Mouse (Mus musculus): ENCODE data around the gene Slc23a4. TPM values are rescaled to one million over a fixed set of nuclear protein-coding genes. Genes with fewer than 3 reads are reported as not detected.
A peak's percentile ranks its signal among the peaks of the same experiment; 100 is the strongest.

Slc23a4 gene
- polyA plus RNA-seq, 1 experiment, result 0.07 TPM

- Histone ChIP-seq H3K4me3 (no peak overlapping the region), H3K4me2 (ENCODE audit: low read depth) (no peak overlapping the region), H3K27me3 (ENCODE audit: control insufficient read depth, insufficient read depth, insufficient read length) (no peaks in the 10 kb centered on the region), H3K79me2 (ENCODE audit: control insufficient read depth, insufficient read depth) (no peaks in the 10 kb centered on the region), H3K36me3 (ENCODE audit: control insufficient read depth, insufficient read depth) (no peaks in the 10 kb centered on the region), H3ac (ENCODE audit: control insufficient read depth, insufficient read length) (no peak overlapping the region)
- no peak for TF ChIP-seq CEBPB (IDR thresholded peaks at IDR 0.05; ENCODE audit: insufficient read depth, poor library complexity, severe bottlenecking)
- TF ChIP-seq USF1 (IDR thresholded peaks at IDR 0.05; ENCODE audit: low read depth), result no peak
- no peak for TF ChIP-seq E2F4 (IDR thresholded peaks at IDR 0.05; ENCODE audit: insufficient read depth)
- TF ChIP-seq MYOD1 (IDR thresholded peaks at IDR 0.05; ENCODE audit: control insufficient read depth in 1 of 3, insufficient read length in 2 of 3, low read depth in 2 of 3), result no peak
- TF ChIP-seq TCF3 (IDR thresholded peaks at IDR 0.05; ENCODE audit: insufficient read length, low read depth), result no peak
- no peak for TF ChIP-seq POLR2A (IDR thresholded peaks at IDR 0.05; ENCODE audit: insufficient read length, low read depth)
- TF ChIP-seq POLR2AphosphoS2 (IDR thresholded peaks at IDR 0.05; ENCODE audit: insufficient read length, low read depth), result no peak
- no peak for TF ChIP-seq MAX (IDR thresholded peaks at IDR 0.05; ENCODE audit: low read depth)
- no peak for TF ChIP-seq REST (IDR thresholded peaks at IDR 0.05; ENCODE audit: insufficient read depth, insufficient read length)
- no peak for TF ChIP-seq MYOG (IDR thresholded peaks at IDR 0.05; ENCODE audit: control insufficient read depth in 1 of 3, insufficient read depth in 1 of 3, insufficient read length in 2 of 3, low read depth in 2 of 3)
- no peak for TF ChIP-seq TCF12 (IDR thresholded peaks at IDR 0.05; ENCODE audit: insufficient read depth, poor library complexity, severe bottlenecking)
Observed at GRCm38 (mm10) chr6:35002261-35002669, 14.1 kb upstream of the Slc23a4 start.

GRCm38 (mm10) chr6:34999101-34999500 is 10.9 kb upstream of the Slc23a4 start:
- H3K4me3 ChIP-seq, result no peak overlapping the region
- H3K36me3 ChIP-seq (ENCODE audit: control insufficient read depth, insufficient read depth), result no peaks in the 10 kb centered on the region
- no peak overlapping the region for H3ac ChIP-seq (ENCODE audit: control insufficient read depth, insufficient read length)
- TF ChIP-seq E2F4 (IDR thresholded peaks at IDR 0.05; ENCODE audit: insufficient read depth), result no peak
- TF ChIP-seq MAX (IDR thresholded peaks at IDR 0.05; ENCODE audit: low read depth), result no peak
- TF ChIP-seq TCF12 (IDR thresholded peaks at IDR 0.05; ENCODE audit: insufficient read depth, poor library complexity, severe bottlenecking), result no peak
- no peak for TF ChIP-seq MYOD1 (IDR thresholded peaks at IDR 0.05; ENCODE audit: control insufficient read depth in 1 of 3, insufficient read length in 2 of 3, low read depth in 2 of 3)
- peak; percentile 30 for TF ChIP-seq USF1 (IDR thresholded peaks at IDR 0.05; ENCODE audit: low read depth)
- no peaks in the 10 kb centered on the region for H3K79me2 ChIP-seq (ENCODE audit: control insufficient read depth, insufficient read depth)
- no peaks in the 10 kb centered on the region for H3K27me3 ChIP-seq (ENCODE audit: control insufficient read depth, insufficient read depth, insufficient read length)
- H3K4me2 ChIP-seq (ENCODE audit: low read depth), result peak overlapping the region; percentile 38

- TF ChIP-seq E2F4 (IDR thresholded peaks at IDR 0.05; ENCODE audit: insufficient read depth) (no peak), SRF (IDR thresholded peaks at IDR 0.05; ENCODE audit: control insufficient read depth, insufficient read length, low read depth) (no peak), CEBPB (IDR thresholded peaks at IDR 0.05; ENCODE audit: insufficient read depth, poor library complexity, severe bottlenecking) (no peak), TCF12 (IDR thresholded peaks at IDR 0.05; ENCODE audit: insufficient read depth, poor library complexity, severe bottlenecking) (no peak), POLR2AphosphoS2 (IDR thresholded peaks at IDR 0.05; ENCODE audit: insufficient read length, low read depth) (no peak), REST (IDR thresholded peaks at IDR 0.05; ENCODE audit: insufficient read depth, insufficient read length) (no peak), MYOG (IDR thresholded peaks at IDR 0.05; ENCODE audit: control insufficient read depth in 1 of 3, insufficient read depth in 1 of 3, insufficient read length in 2 of 3, low read depth in 2 of 3) (no peak), POLR2A (IDR thresholded peaks at IDR 0.05; ENCODE audit: insufficient read length, low read depth) (no peak), MYOD1 (IDR thresholded peaks at IDR 0.05; ENCODE audit: control insufficient read depth in 1 of 3, insufficient read length in 2 of 3, low read depth in 2 of 3) (no peak), MAX (IDR thresholded peaks at IDR 0.05; ENCODE audit: low read depth) (no peak), TCF3 (IDR thresholded peaks at IDR 0.05; ENCODE audit: insufficient read length, low read depth) (no peak), USF1 (IDR thresholded peaks at IDR 0.05; ENCODE audit: low read depth) (no peak)
- no peak overlapping the region for H3K4me3 ChIP-seq
Observed at GRCm38 (mm10) chr6:34996496-34996895, 8.3 kb upstream of the Slc23a4 start.

GRCm38 (mm10) chr6:34995265-34995681 is 7.1 kb upstream of the Slc23a4 start:
- Histone ChIP-seq H3K79me2 (ENCODE audit: control insufficient read depth, insufficient read depth) (no peaks in the 10 kb centered on the region), H3K4me2 (ENCODE audit: low read depth) (peak overlapping the region; percentile 96), H3ac (ENCODE audit: control insufficient read depth, insufficient read length) (no peak overlapping the region), H3K27me3 (ENCODE audit: control insufficient read depth, insufficient read depth, insufficient read length) (no peaks in the 10 kb centered on the region), H3K36me3 (ENCODE audit: control insufficient read depth, insufficient read depth) (no peaks in the 10 kb centered on the region), H3K4me3 (peak overlapping the region; percentile 10)
- peak; percentile 58 for TF ChIP-seq REST (IDR thresholded peaks at IDR 0.05; ENCODE audit: insufficient read depth, insufficient read length)
- TF ChIP-seq POLR2A (IDR thresholded peaks at IDR 0.05; ENCODE audit: insufficient read length, low read depth), result no peak

More at GRCm38 (mm10) chr6:34996496-34996895, 8.3 kb upstream of the Slc23a4 start:
- Histone ChIP-seq H3K4me2 (ENCODE audit: low read depth) (no peak overlapping the region), H3K27me3 (ENCODE audit: control insufficient read depth, insufficient read depth, insufficient read length) (no peaks in the 10 kb centered on the region), H3ac (ENCODE audit: control insufficient read depth, insufficient read length) (no peak overlapping the region), H3K79me2 (ENCODE audit: control insufficient read depth, insufficient read depth) (no peaks in the 10 kb centered on the region), H3K36me3 (ENCODE audit: control insufficient read depth, insufficient read depth) (no peaks in the 10 kb centered on the region)

- H3K4me2 ChIP-seq (ENCODE audit: low read depth), result peak overlapping the region; percentile 96
- no peaks in the 10 kb centered on the region for H3K27me3 ChIP-seq (ENCODE audit: control insufficient read depth, insufficient read depth, insufficient read length)
- TF ChIP-seq TCF3 (IDR thresholded peaks at IDR 0.05; ENCODE audit: insufficient read length, low read depth), result no peak
- no peak for TF ChIP-seq MYOG (IDR thresholded peaks at IDR 0.05; ENCODE audit: control insufficient read depth in 1 of 3, insufficient read depth in 1 of 3, insufficient read length in 2 of 3, low read depth in 2 of 3)
- TF ChIP-seq POLR2A (IDR thresholded peaks at IDR 0.05; ENCODE audit: insufficient read length, low read depth), result no peak
- no peak for TF ChIP-seq TCF12 (IDR thresholded peaks at IDR 0.05; ENCODE audit: insufficient read depth, poor library complexity, severe bottlenecking)
- no peak for TF ChIP-seq E2F4 (IDR thresholded peaks at IDR 0.05; ENCODE audit: insufficient read depth)
- TF ChIP-seq MAX (IDR thresholded peaks at IDR 0.05; ENCODE audit: low read depth), result no peak
- no peak for TF ChIP-seq REST (IDR thresholded peaks at IDR 0.05; ENCODE audit: insufficient read depth, insufficient read length)
- no peak for TF ChIP-seq CEBPB (IDR thresholded peaks at IDR 0.05; ENCODE audit: insufficient read depth, poor library complexity, severe bottlenecking)
- no peak for TF ChIP-seq SRF (IDR thresholded peaks at IDR 0.05; ENCODE audit: control insufficient read depth, insufficient read length, low read depth)
- no peak for TF ChIP-seq POLR2AphosphoS2 (IDR thresholded peaks at IDR 0.05; ENCODE audit: insufficient read length, low read depth)
- no peak for TF ChIP-seq MYOD1 (IDR thresholded peaks at IDR 0.05; ENCODE audit: control insufficient read depth in 1 of 3, insufficient read length in 2 of 3, low read depth in 2 of 3)
- no peak for TF ChIP-seq USF1 (IDR thresholded peaks at IDR 0.05; ENCODE audit: low read depth)
- H3K4me3 ChIP-seq, result peak overlapping the region; percentile 10
- H3ac ChIP-seq (ENCODE audit: control insufficient read depth, insufficient read length), result no peak overlapping the region
- no peaks in the 10 kb centered on the region for H3K36me3 ChIP-seq (ENCODE audit: control insufficient read depth, insufficient read depth)
- H3K79me2 ChIP-seq (ENCODE audit: control insufficient read depth, insufficient read depth), result no peaks in the 10 kb centered on the region
Observed at GRCm38 (mm10) chr6:34994692-34995091, 6.5 kb upstream of the Slc23a4 start.

All from myocyte (in vitro differentiated cells).